Mouse (Mus musculus) limb, embryonic 15.5 days (tissue): Measurements from ENCODE around the gene Rftn2. TPM values are rescaled to one million over a fixed set of nuclear protein-coding genes. Genes with fewer than 3 reads are reported as not detected.

ENCODE experiments used
- ATAC-seq: fragments of 200-750 bp; cut with Nextera tagmentation; 2 replicates; pipeline ENCODE4 v1.8.0; 2017; ENCODE audit warnings: low read depth, moderate TSS enrichment; ENCODE audit not compliant: insufficient number of reproducible peaks, low FRiP score, low TSS enrichment
- H3K27ac ChIP-seq: fragments of 300-500 bp; sonication (generic); 2 replicates; pipeline ENCODE4 v1.5.1; 2015; ENCODE audit warnings: moderate library complexity, mild to moderate bottlenecking, inconsistent platforms
- H3K27me3 ChIP-seq: fragments of 300-500 bp; sonication (generic); 2 replicates; pipeline ENCODE4 v1.6.1; 2015; ENCODE audit warnings: inconsistent platforms
- H3K36me3 ChIP-seq: fragments of 300-500 bp; sonication (generic); 2 replicates; pipeline ENCODE4 v1.6.1; 2015; ENCODE audit warnings: inconsistent platforms
- H3K4me1 ChIP-seq: fragments of 300-500 bp; sonication (generic); 2 replicates; pipeline ENCODE4 v1.6.1; 2015; ENCODE audit warnings: inconsistent platforms
- H3K4me2 ChIP-seq: fragments of 300-500 bp; sonication (generic); 2 replicates; pipeline ENCODE4 v1.6.1; 2015; ENCODE audit warnings: mild to moderate bottlenecking, inconsistent platforms
- H3K4me3 ChIP-seq: fragments of 300-500 bp; sonication (generic); 2 replicates; pipeline ENCODE4 v1.5.1; 2015; ENCODE audit warnings: mild to moderate bottlenecking, inconsistent platforms
- H3K9ac ChIP-seq: fragments of 300-500 bp; sonication (generic); 2 replicates; pipeline ENCODE4 v1.6.1; 2015; ENCODE audit warnings: inconsistent platforms
- H3K9me3 ChIP-seq: fragments of 300-500 bp; sonication (generic); 2 replicates; pipeline ENCODE4 v1.6.1; 2016; ENCODE audit warnings: inconsistent platforms
- WGBS: fragments of 180-500 bp; shearing (Covaris S2); methylation state at CpG from one replicate; pipeline ENCODE4 v1.1.7; 2015; 5-methylcytosine and 5-hydroxymethylcytosine counted together
- polyA plus RNA-seq: library from polyadenylated mRNA; unstranded; fragments of >200 nt; fragmentation: Nextera tagmentation; extraction: Ambion mirVana; gene quantifications from 2 replicates; pipeline ENCODE4 v1.2.1, GENCODE M21; 2015

The Rftn2 gene
- polyA plus RNA-seq, 1 experiment from 2014 or later, result 28.0 TPM

GRCm38 (mm10) chr1:55186592-55187210 lies 39.9 kb downstream of the Rftn2 start:
- 45% methylated on average over 11 of the region's 11 CpGs for WGBS
- Histone ChIP-seq H3K9me3 (no peaks in the 10 kb centered on the region), H3K4me3 (no peak overlapping the region), H3K4me1 (no peaks in the 10 kb centered on the region), H3K36me3 (peaks cover 50% of the 10 kb centered on the region), H3K4me2 (no peak overlapping the region), H3K27me3 (no peaks in the 10 kb centered on the region), H3K27ac (no peak overlapping the region), H3K9ac (no peak overlapping the region)
- no peak for ATAC-seq

- H3K27me3 ChIP-seq, result no peaks in the 10 kb centered on the region
- no peak overlapping the region for H3K4me3 ChIP-seq
- H3K9me3 ChIP-seq, result no peaks in the 10 kb centered on the region
- 71% methylated on average over 6 of the region's 6 CpGs for WGBS
- no peaks in the 10 kb centered on the region for H3K4me1 ChIP-seq
- H3K9ac ChIP-seq, result no peak overlapping the region
- no peak for ATAC-seq
- H3K4me2 ChIP-seq, result no peak overlapping the region
- H3K36me3 ChIP-seq, result peaks cover 52% of the 10 kb centered on the region
- no peak overlapping the region for H3K27ac ChIP-seq
Observed at GRCm38 (mm10) chr1:55185718-55186117, 40.9 kb downstream of the Rftn2 start.

GRCm38 (mm10) chr1:55182392-55182791 lies 44.2 kb downstream of the Rftn2 start:
- no peak overlapping the region for H3K4me2 ChIP-seq
- peaks cover 55% of the 10 kb centered on the region for H3K36me3 ChIP-seq
- no peak overlapping the region for H3K4me3 ChIP-seq
- no peak overlapping the region for H3K9ac ChIP-seq
- 69% methylated on average over 5 of the region's 5 CpGs for WGBS
- ATAC-seq, result no peak
- no peaks in the 10 kb centered on the region for H3K9me3 ChIP-seq
- no peak overlapping the region for H3K27ac ChIP-seq
- no peaks in the 10 kb centered on the region for H3K27me3 ChIP-seq
- H3K4me1 ChIP-seq, result no peaks in the 10 kb centered on the region

- H3K9ac ChIP-seq, result no peak overlapping the region
- H3K36me3 ChIP-seq, result peaks cover 59% of the 10 kb centered on the region
- H3K4me3 ChIP-seq, result no peak overlapping the region
- H3K27ac ChIP-seq, result no peak overlapping the region
- 90% methylated on average over 5 of the region's 5 CpGs for WGBS
- H3K4me2 ChIP-seq, result no peak overlapping the region
- H3K4me1 ChIP-seq, result no peaks in the 10 kb centered on the region
- H3K27me3 ChIP-seq, result no peaks in the 10 kb centered on the region
- H3K9me3 ChIP-seq, result no peaks in the 10 kb centered on the region
- ATAC-seq, result no peak
Observed at GRCm38 (mm10) chr1:55179917-55180566, 46.5 kb downstream of the Rftn2 start.

GRCm38 (mm10) chr1:55174558-55175034 lies 52.0 kb downstream of the Rftn2 start:
- peaks cover 54% of the 10 kb centered on the region for H3K36me3 ChIP-seq
- H3K27ac ChIP-seq, result no peak overlapping the region
- no peaks in the 10 kb centered on the region for H3K9me3 ChIP-seq
- 35% methylated on average over 3 of the region's 3 CpGs for WGBS
- no peak overlapping the region for H3K9ac ChIP-seq
- H3K4me1 ChIP-seq, result no peaks in the 10 kb centered on the region
- H3K27me3 ChIP-seq, result no peaks in the 10 kb centered on the region
- H3K4me2 ChIP-seq, result no peak overlapping the region
- no peak overlapping the region for H3K4me3 ChIP-seq
- no peak for ATAC-seq

- Histone ChIP-seq H3K27me3 (no peaks in the 10 kb centered on the region), H3K4me1 (no peaks in the 10 kb centered on the region), H3K27ac (no peak overlapping the region), H3K4me2 (no peak overlapping the region), H3K9me3 (peaks cover 4% of the 10 kb centered on the region; the same call in 1 of the 2 replicates), H3K4me3 (no peak overlapping the region), H3K9ac (no peak overlapping the region), H3K36me3 (peaks cover 56% of the 10 kb centered on the region)
- WGBS, result 82% methylated on average over 10 of the region's 10 CpGs
- ATAC-seq, result no peak
Observed at GRCm38 (mm10) chr1:55173720-55174557, 52.6 kb downstream of the Rftn2 start.

- H3K4me2 ChIP-seq, result no peak overlapping the region
- no peak for ATAC-seq
- H3K4me3 ChIP-seq, result no peak overlapping the region
- no peaks in the 10 kb centered on the region for H3K4me1 ChIP-seq
- H3K9ac ChIP-seq, result no peak overlapping the region
- 72% methylated on average over 22 of the region's 22 CpGs for WGBS
- peaks cover 5% of the 10 kb centered on the region; the same call in 1 of the 2 replicates for H3K9me3 ChIP-seq
- H3K27ac ChIP-seq, result no peak overlapping the region
- H3K27me3 ChIP-seq, result no peaks in the 10 kb centered on the region
- H3K36me3 ChIP-seq, result peaks cover 55% of the 10 kb centered on the region
Observed at GRCm38 (mm10) chr1:55171361-55172325, 54.9 kb downstream of the Rftn2 start.

- WGBS, result 92% methylated on average over 4 of the region's 4 CpGs
Observed at GRCm38 (mm10) chr1:55168591-55168990, 58.0 kb downstream of the Rftn2 start.

GRCm38 (mm10) chr1:55167560-55167959 lies 59.0 kb downstream of the Rftn2 start:
- 83% methylated on average over 4 of the region's 4 CpGs for WGBS
- no peak overlapping the region for H3K27ac ChIP-seq
- H3K9me3 ChIP-seq, result peaks cover 5% of the 10 kb centered on the region; the same call in 1 of the 2 replicates
- H3K4me2 ChIP-seq, result no peak overlapping the region
- no peak for ATAC-seq
- no peaks in the 10 kb centered on the region for H3K4me1 ChIP-seq
- H3K36me3 ChIP-seq, result peaks cover 36% of the 10 kb centered on the region
- H3K4me3 ChIP-seq, result no peak overlapping the region
- no peaks in the 10 kb centered on the region for H3K27me3 ChIP-seq
- H3K9ac ChIP-seq, result no peak overlapping the region

More at GRCm38 (mm10) chr1:55168591-55168990, 58.0 kb downstream of the Rftn2 start:
- Histone ChIP-seq H3K4me3 (no peak overlapping the region), H3K9me3 (peaks cover 5% of the 10 kb centered on the region; the same call in 1 of the 2 replicates), H3K27me3 (no peaks in the 10 kb centered on the region), H3K27ac (no peak overlapping the region), H3K36me3 (peaks cover 46% of the 10 kb centered on the region), H3K9ac (no peak overlapping the region), H3K4me1 (no peaks in the 10 kb centered on the region), H3K4me2 (no peak overlapping the region)
- no peak for ATAC-seq

- peaks cover 1% of the 10 kb centered on the region; the same call in 1 of the 2 replicates for H3K9me3 ChIP-seq
- H3K36me3 ChIP-seq, result peaks cover 15% of the 10 kb centered on the region
- no peak for ATAC-seq
- no peak overlapping the region for H3K9ac ChIP-seq
- H3K4me1 ChIP-seq, result no peaks in the 10 kb centered on the region
- 51% methylated on average over 5 of the region's 5 CpGs for WGBS
- no peak overlapping the region for H3K4me3 ChIP-seq
- H3K27ac ChIP-seq, result no peak overlapping the region
- no peak overlapping the region for H3K4me2 ChIP-seq
- no peaks in the 10 kb centered on the region for H3K27me3 ChIP-seq
Observed at GRCm38 (mm10) chr1:55164005-55164404, 62.6 kb downstream of the Rftn2 start.

- WGBS, result 70% methylated on average over 5 of the region's 5 CpGs
- no peak for ATAC-seq
Observed at GRCm38 (mm10) chr1:55162781-55163180, 63.8 kb downstream of the Rftn2 start.

More at GRCm38 (mm10) chr1:55162781-55163180, 63.8 kb downstream of the Rftn2 start:
- H3K27me3 ChIP-seq, result no peaks in the 10 kb centered on the region
- H3K9me3 ChIP-seq, result no peaks in the 10 kb centered on the region
- H3K36me3 ChIP-seq, result peaks cover 19% of the 10 kb centered on the region
- no peak overlapping the region for H3K4me2 ChIP-seq
- no peaks in the 10 kb centered on the region for H3K4me1 ChIP-seq
- H3K4me3 ChIP-seq, result no peak overlapping the region
- no peak overlapping the region for H3K9ac ChIP-seq
- no peak overlapping the region for H3K27ac ChIP-seq
